Mouse (Mus musculus) cerebellum, adult 18-20 months (tissue): ENCODE data around the gene Nfib.

Experiments used
- DNase-seq, 2 experiments: peaks; one replicate each; pipeline ENCODE4 v3.0.0; 2021

Gene Nfib

DNA sequence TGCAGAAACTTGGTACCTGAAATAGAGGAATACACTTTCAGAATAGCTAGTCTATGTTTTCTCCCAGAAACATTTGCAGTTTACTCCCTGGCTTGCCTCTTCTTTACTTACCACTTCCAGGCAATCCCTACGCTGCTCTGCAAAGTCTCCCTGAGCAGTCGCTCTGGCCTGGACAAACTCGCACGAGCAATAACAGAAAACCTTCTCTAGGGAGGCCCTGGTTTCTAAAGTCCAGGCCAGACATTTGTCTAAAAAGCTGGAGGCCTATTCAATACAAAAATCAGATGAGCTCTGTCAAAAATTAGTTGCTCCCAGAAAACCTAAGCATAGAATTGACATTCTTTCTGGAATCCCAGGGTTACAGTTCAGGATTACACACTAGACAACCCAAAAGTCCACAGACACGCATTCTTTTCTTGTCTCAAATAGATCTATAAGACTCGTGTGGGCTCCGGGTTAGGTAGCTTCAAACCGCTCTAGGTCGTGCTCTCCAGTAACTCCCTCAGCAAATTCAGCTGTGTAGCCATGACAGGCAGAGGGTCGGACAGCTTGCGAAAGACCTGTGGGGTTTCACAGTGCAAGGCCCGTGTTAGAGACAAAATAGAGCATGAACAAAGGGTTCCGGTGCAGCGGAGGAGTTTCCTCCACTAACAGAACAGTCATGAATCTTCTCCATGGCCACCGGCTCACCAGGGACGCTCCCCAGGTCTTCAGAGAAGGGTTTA is 118.2 kb downstream of the Nfib start:
- DNase-seq: peak; percentile 59 to 72

DNA sequence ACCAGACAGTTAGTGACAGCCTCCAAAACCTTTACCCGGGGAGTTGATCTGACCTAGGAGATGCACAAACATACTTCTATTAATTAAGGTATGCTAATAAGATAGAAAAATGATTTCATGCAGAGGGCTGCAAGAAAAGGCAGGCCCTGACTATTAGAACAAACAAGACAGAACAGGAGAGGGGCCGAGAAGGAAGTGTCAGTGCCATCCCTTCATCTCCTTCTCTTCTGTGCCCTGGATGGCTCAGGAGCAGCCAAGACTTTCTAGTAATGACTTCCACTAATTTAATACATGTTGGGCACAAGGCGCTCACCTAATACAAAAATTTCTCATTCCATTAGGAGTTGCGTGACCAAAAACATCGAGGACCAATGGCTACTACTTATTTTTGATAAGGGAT is 118.9 kb downstream of the Nfib start:
- DNase-seq: peak in 1 of 2 experiments; percentile 53

DNA sequence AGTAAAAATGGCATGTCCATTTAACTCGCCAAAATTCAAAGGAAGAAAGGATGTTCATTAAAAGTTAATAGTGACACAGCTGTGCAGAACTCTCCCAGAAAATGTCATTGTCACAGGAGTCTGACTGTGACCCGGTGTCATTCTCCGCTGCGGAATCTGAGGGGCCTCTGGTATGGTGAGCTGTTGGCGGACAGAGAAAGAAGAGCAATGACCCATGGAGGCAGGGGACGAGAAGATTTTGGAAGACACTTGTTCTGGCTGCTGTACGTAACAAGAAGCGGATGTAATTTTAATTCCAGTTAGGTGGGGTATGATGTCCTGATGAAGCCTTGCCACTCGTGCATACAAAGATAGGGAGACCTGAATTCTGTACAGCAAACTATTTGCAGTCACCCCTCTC is 120.0 kb downstream of the Nfib start:
- DNase-seq: peak in 1 of 2 experiments; percentile 51

DNA sequence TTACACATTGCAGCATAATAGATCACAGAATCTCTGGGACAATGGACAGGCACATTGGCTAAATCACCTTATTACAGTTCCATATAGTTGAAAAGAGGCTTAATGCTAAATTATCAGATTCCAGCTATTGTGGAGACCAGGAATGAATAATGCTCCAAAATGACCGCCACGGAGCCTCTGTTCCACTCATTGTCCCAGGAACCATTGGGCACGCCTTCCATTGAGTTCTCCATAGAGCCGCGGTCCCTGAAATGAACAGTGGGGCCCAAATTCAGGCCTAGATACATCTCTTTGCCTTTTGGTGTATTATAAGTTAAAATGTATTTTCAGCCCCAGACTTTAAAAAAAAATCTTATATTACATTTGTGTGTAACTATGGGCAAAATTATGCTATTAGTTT is 120.5 kb downstream of the Nfib start:
- peak in 1 of 2 experiments; percentile 44 for DNase-seq

DNA sequence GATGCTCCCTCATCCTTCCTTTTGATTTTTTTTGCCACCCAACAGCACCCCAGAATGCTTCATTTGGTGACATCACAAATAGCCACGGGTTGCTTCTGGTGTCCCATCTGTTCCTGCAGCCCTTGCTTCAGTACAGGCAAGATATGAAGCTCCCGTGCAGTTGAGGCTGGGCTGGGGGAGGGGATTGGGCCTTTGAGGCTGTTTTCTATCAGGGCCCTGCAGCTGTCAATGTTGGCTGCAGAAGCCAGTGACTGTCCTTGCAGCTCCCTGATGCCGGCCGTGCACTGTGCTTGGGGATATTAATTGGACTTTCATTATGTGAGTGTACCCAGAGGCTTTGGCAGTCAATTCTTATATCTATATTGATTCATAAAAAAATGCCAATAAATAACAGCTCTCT is 121.0 kb downstream of the Nfib start:
- peak; percentile 61 to 71 for DNase-seq

DNA sequence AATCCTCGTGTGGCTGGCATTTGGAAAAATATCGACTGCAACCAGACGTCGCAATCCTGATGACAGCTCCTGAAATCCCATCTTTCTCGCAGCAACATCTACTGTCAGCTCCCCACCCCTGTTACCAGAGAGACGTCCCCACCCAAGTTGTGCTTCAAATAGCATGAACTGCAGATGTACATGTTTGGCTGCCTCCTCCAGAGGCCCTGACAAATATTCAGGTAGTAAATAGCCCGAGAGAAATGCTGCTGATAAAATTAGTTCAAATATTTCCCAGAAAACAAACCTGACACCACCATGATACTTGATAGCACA is 132.3 kb downstream of the Nfib start:
- DNase-seq: no peak

DNA sequence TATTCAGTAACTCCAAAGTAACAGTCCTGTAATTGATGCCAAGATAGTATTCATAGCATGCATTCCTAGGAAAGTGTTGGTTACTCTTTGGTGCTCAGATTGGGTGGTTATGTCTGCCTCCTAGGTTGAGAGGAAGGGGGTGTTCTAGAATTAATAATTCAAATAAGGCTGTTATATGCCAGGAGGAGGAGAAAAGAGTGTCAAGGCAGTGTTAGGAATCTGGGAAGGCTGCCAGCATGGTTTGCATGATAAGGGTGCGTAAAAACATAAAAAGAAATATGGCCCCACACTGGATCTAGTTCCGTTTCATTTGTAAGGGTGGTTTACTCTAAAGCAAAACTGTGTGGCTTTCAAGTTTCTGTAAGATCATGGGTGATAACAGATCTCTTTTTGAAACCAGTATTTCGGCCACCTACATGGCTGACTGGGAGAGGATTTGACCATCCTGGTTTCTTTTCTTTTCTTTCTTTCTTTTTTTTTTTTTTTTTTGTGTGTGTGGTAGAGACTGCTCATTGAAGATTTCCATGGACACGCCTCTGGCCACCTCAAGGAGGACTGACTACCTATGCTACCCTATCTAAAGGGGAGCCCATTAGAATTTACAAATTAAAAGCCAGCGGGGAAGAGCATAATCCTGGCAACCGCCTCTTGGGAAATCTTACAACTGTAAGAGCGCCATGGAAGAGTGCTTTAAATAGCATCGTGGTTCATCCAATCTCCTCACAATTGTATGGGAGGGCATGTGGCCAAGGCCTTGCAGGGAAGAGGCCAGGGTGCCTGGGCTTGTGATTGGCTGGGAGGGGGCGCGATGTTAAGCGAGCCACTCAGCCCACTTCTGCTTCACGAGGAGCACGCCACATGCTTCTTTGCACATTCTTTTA is 132.9 kb downstream of the Nfib start:
- DNase-seq: peak in 1 of 2 experiments; percentile 30

DNA sequence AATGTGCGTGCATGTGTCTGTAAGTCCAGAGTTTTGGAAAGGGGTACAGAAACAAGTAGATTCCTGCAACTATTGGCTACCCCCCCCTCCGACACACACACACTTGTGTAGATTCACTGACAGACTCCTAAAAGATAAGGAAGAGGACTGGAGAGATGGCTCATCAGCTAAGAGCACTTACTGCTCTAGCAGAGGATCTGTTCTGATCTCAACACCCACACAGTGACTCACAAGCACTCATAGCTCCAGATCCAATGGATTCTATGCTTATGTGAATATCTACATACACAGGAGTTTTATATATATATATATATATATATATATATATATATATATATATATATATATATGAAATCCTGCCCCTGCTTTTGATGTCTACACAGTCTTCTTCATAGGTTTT is 146.7 kb downstream of the Nfib start:
- DNase-seq: no peak

DNA sequence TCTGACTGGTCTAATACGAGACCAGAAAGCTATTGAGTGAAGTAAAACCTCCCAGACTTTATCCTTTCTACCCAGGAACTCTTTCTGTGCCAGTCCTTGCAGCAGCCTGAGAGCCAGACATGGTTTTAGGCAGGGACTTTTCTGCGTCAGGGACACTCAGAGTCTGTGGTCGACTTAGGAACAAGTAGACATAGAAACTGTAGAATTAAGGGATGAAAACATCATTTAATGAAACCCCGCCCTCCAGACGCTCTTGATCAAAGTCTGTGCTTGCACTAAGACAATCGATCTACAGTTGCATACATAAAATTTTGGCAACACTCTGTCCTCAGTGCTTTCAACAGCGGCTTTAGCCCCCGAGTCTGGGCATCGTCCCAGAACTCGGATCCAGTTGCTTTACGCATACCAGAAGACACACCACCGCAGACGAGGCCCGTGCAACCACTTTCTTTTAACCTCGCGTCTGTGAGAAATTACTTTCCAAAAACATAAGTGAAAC is 149.8 kb downstream of the Nfib start:
- no peak for DNase-seq

DNA sequence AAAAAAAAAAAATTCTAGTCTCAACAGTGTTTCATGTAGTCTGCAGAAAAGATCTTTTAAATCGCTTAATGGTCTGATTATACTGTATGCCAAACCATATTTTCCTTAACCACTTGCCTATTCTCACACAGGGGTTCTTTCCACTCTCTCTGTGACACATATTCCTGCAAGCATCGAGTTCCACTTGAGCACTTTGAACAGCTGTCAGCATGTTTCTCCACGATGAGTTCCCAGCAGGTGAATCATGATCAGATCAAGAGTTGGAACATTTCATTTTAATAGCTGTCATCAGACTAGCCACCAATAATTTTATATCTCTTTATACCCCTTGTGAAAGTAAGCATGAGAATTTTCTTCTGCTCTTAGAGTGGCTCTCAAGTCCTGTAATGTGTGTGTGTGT is 151.9 kb downstream of the Nfib start:
- no peak for DNase-seq

DNA sequence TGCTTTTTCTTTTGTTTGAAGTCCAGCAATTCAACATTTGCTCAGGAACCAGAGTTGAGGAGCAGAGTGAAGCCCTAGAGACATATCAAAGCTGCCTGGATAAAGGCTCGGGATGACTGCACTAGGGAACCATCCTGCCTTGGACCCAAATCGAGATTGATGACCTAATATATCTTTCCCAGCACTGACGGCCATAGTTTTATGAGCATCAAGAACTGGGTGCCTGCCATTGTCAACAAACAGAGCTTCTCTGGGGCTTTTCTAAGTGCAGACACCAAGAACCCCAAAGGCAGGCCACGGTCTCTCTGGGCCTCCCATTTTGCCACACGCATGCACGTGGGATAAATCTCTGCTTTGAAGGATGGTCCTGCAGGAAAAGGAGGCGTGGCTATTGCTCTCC is 153.3 kb downstream of the Nfib start:
- DNase-seq: no peak

DNA sequence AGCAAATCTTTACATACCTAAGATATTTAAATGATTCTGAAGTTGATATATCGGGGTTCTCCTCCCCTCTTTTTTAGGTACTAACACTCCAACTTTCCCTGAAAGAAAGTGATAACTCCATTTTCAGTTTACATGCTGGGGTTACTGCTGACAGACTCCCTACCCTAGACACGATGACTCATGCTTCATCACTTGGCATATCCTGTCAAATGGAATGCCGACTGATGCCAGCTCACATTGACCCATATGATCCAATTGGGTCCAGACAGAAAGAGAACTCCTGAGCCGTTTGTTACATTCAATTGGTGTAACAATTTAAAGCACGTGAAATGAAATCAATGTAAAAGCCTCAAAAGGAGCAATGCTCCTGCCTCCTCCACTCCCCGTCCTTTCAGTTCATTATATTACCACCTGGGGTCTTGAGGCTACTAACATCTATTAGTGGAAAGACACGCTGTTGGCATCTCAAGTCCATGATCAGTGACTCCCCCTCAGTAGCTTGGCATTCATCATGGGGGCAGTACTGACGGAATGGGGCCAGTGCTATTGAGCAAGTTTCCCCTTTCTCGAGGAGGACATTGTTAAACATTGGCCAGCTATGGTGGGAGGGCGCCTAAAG is 155.7 kb downstream of the Nfib start:
- no peak for DNase-seq

DNA sequence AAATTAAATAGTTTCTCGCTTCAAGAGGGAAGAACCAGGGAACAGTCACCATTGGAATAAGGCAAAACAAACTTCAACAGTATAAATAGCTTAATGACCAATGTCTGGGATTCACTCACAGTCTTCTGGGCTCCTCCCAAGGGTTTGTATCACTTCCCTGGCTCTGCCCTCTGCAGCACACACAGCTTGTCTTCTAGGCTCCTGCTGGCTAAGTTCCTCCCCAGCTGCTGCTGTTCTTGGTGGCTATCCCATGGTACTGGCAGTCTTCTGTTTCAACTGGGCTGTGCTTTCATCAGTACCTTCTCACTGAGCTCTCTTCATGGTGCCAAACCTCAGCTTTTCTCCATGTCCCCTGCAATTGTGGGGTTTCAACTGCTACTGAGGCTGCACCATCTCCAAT is 157.3 kb downstream of the Nfib start:
- DNase-seq: no peak

DNA sequence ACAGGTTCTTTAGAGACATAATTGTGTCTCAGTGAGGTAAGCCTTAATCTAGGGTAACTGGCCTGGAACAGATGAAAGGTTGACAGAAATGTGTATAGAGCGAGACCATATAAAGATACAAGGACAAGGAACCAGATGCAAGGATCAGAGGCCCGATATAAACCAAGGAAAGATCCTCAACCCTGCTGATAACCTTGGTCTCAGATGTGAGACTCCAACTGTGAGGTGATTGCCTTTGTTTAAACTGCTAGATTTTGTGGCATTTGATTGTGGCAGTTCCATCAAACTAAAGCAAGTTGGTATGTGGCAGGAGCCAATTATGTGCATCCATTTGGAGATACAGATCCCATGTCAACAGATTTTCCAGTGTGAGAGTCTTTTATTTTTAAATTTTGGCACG is 161.6 kb downstream of the Nfib start:
- DNase-seq: no peak

DNA sequence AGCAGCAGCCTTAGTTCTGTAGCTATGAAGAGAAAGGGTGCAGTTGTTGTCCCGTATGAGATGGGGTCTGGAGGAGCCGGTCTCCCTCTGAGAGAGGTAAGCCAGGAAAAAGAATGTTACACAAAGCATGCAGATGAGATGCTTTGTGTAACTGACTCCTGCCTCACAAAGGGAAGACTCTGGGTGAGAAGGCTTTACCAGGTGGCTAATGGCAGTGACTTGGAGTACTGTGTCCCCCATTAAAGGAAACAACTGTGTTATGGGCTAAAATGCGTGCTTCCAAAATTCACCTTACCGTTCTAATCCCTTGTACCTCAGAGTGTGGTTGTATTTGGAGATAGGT is 162.2 kb downstream of the Nfib start:
- DNase-seq: no peak

DNA sequence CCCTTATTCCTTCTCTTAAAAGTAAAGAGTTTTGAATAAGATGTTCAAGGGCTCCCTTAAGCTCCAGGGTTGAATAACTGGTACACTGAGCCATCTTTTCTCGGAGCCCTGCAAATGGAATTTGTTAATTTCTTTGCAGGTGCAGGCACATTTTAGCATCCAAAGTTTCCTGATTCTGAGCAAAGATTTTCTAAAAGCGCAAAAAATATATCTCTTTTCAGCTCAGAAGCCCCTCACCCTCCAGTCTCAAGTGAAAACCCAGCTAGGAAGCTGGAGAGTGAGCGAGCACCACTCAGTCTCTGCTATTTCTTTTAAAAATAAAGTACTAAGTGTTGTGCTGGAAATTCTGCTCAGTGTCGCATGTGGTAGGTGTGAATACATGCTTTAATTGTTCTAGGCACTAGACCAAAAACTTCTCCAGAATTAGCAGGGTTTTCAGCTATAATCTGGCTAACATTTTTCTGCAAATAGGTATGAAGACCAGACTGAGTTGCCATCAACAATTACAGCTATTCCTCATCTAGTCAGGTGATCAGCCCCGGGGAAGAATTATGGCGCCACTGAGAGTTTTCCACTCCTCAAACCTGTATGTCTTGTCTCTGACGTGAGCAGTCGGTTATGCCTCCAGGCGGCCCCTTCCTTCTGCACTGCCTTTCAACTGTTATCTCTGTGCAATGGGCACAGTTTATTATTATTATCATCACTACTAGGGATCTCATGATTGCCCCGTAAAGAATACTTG is 162.7 kb downstream of the Nfib start:
- no peak for DNase-seq

DNA sequence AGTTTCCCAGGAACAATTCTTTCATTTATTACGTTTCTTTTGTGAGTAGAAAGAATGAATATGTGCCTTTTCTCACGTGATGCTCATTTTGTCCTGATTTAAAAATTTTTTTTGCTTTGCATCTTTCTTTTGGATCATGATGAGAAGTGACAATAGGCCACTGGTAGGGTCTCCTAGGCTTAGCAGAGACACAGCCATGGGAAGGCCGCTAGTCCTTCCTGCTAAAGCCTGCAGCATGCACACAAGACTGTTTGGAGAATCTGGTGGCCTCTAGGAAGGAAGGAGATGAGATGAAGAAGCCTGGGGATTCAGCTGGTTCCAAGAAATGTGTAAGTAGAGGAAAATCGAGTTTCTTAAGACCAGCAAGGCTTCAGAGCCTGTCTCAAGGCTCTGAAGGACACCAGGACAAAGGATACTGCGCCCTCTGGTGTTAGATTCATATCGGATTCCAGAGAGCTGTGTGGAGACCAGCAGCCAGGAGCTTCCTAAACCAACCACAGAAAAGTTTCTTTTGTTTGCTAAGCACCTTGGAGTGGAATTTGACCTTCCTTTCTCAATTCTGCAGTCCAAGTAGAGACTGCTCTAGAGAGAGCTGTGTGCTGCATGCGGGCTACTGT is 163.5 kb downstream of the Nfib start:
- DNase-seq: peak; percentile 86 to 89

DNA sequence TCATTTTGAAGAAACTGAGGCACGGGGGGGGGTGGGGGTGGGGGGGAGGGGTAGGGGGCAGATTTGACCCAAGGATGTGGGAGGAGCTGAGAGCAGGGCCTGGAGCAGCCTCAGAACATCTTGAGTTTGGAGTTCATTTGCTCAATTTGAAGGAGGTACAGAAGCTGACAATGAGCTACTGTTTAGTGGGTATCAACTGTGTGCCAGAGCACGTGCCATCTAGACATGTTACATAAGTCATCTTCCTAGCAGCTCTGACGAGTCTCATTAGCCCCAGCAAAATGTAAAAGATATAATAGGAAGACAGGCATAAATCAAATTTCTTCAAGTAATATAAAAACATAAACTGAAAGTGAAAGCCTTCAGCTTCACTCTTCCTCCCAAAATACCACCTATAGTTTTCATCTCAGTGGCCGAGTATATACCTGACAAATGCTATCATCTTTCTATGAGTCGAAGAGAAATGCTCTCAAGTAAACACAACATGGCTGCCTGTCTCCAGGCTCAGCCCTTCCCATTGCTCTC is 165.0 kb downstream of the Nfib start:
- DNase-seq: peak; percentile 41 to 50

DNA sequence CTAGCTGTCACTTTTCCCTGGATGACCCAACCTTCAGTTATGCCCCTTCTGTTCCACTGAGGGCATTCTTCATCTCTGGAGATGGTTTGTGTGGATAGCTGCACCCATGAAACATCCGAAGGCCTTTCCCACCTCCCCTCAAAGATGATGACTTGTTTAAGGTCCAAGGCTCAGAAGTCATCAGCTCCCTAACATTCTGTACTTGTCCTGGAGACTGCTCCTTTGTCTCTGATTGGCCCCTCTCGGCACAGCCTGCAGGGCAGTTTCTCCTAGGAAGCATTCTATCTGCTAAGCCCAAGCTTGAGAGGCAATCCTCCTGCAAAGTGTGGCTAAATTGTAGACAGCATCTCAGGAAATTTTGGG is 165.5 kb downstream of the Nfib start:
- DNase-seq: peak; percentile 49 to 58

DNA sequence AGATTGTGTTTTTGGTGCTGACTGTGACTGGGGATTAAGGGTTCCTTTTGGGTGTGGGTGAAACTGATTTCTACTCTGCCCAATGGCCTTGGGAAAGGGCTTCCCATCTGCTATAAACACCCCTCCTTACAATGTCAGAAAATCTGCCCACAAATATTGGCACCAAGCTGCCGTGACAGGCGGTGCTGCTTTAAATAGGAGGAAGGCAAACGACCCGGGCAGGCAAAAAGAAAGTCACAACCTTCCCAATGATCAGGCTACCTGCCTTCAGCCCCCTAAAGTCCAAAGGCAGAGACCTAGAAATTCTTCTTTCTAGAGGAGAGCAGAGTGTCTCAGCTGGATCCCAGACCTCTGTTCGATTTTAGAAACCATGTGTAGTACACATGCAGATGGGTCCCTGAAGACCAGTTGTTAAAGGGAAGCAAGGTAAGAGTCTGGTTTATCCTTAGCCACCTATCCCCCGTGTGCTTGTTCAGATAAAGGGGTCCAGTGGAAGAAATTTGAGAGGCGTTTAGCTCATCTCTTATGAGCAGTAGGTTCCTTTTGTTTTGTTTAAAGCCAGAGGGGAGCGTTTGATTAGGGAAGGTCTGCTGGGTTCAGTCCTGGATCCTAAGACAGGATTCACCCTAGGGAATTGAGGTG is 166.0 kb downstream of the Nfib start:
- peak; percentile 71 to 72 for DNase-seq

DNA sequence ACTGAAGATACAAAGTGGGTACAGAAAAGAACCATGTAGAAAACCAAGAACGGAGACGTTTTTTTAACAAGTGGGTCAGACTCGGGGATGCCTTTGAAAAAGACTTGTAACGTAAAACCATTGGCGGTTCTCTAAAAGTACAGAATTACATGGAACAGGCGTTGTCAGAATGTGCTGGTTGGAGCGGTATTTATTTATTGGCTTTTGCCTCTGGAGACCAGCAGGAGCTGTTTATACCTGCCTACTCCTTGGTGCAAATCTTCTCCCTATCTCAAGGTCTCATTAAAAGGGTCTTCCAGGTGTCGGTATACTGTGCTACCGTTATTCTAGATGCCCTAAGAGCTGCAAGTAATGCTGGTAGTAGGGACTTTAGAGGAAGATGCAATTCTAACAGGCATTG is 166.7 kb downstream of the Nfib start:
- peak in 1 of 2 experiments; percentile 57 for DNase-seq
